Mouse (Mus musculus): ENCODE data around the gene Snx1.

DNA sequence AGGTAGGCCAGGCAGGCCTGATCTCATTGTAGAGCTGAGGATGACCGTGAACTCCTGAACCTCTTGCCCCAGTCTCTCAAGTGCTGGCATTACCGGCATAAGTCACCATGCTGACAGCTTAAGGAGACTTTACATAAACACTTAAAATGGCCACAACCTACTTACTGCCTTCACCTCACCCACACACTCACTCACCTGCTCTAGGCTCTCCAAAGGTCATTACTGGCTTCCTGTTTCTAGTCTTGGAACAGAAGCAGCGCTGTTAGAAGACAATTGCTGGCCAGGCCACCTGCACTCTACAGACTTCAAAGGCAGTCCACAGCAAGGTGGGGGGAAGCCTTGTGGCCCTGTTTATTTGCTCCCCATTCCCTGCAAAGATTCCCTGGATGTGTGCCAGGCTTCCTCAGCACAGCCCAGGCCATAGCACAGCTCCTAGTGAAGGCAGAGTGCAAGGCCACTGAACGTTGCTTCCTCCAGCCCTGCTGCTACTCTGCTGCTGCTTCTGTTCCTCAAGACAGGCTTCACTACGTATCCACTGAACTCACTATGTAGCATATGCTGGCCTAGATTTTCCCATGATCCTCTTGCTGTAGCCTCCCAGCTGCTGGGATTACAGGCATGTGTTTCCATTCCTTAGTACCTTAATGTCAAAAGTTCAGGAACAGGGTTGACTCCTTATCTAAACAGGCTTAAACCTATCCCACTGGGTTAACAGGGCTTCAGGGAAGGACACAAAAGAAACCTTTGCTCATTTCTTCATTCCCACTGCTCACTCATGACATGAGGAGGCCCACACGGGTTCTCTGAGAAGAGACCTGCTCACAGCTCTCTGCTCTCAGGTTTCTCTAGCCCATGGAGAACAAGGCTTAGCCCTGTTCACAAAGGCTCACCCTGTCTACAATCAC, 34.8 kb downstream of the Snx1 start:
- TF ChIP-seq CTCF (IDR thresholded peaks at IDR 0.05 in 2 of 3, conservative IDR thresholded peaks at IDR 0.05 in 1 of 3; ENCODE audit: control insufficient read depth in 1 of 3, insufficient read depth in 1 of 3, low read depth in 2 of 3, low read length in 3 of 3, poor library complexity in 1 of 3, severe bottlenecking in 1 of 3) (no peak), NRF1 (IDR thresholded peaks at IDR 0.05; ENCODE audit: insufficient read depth, low read depth, low read length, poor library complexity, severe bottlenecking) (no peak), MXI1 (IDR thresholded peaks at IDR 0.05; ENCODE audit: low read depth, low read length) (no peak), NELFE (IDR thresholded peaks at IDR 0.05; ENCODE audit: low read depth, low read length) (no peak)
